Mouse (Mus musculus): ENCODE results near the gene Trim72.
A peak's percentile ranks its signal among the peaks of the same experiment; 100 is the strongest.

Trim72 gene

GRCm38 (mm10) chr7:128003688-128004087 is at the start of gene Trim72:
TSS of gene Trim72 (plus strand) at chr7:128003949.
- DNase-seq (ENCODE audit: low read depth, low spot score): no peak

DNA sequence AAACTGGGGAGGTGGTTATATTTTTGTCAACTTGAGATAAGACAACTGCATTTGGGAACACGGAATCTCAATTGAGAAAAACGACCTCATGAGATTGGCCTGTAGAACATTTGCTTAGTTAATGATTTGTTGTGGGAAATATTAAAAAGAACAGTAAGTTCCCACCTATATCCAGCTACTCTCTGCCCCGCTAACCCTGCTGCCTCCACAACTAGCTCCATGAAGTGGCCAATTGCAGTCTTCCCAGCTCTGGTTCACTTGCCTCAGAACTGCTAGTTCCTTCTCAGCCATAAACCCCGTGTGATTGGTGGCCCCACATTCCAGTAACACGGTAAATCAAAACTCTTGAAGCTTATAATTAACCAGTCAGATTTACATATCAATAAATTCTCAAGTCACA is 44.4 kb upstream of the Trim72 start:
- DNase-seq (ENCODE audit: low read depth, low spot score): no peak

DNA sequence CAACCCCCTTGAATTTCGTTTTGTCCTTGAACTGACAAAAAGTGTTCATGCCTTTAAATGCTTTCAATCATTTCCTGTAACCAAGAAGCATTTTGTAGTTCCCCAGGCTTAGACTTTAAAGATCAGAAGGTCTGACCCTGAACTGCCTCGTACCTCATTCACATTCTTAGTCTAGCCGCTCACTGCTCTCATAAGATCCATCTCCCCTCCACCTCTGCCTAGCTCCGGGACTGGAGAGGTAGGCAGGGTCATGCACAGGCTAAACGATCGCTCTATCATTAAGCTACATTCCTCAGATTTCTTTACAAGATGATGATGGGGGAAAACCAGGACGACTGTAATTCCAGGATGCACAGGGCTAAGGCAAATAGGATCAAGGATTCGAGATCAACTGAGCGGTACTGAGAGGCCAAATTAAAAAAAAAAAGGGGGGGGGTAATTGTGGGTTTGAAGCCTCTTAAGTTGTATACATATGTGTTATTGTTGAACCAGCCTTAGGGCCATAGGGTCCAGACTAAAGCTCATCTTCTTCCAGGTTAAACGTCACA is 37.3 kb upstream of the Trim72 start:
- DNase-seq (ENCODE audit: low read depth, low spot score): peak; percentile 30

GRCm38 (mm10) chr7:127967004-127967921 is 36.5 kb upstream of the Trim72 start, which contains the start of gene Fus:
TSS of gene Fus (plus strand) at chr7:127967457.
- peak; percentile 94 for DNase-seq (ENCODE audit: low read depth, low spot score)

GRCm38 (mm10) chr7:127967922-127968828 is 35.6 kb upstream of the Trim72 start:
- peak; percentile 76 for DNase-seq (ENCODE audit: low read depth, low spot score)

DNA sequence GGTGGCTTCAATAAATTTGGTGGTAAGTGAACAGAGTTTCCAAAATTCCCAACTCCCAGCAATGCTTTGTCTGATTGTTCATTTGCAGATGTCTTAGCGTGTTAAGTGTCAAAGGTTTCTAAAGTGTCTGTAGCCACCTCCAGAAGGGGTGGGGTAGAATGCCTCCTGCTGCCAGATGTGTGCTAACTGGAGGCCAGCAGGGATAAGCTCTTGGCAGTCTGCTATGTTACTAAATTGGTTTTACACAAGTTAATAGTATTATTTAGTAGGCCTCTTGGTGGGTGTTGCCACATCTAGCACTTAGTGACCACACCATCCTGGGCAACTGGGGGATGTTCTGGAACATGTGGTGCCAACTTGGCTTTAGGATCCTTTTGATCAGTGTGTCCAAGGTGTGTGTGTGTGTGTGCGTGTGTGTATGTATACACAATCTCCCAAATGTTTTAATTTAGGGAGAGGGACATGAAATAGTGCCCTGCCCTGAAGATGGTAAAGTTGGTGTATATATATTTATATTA is 29.3 kb upstream of the Trim72 start:
- DNase-seq (ENCODE audit: low read depth, low spot score): no peak

GRCm38 (mm10) chr7:127978856-127979255 is 24.9 kb upstream of the Trim72 start:
- DNase-seq (ENCODE audit: low read depth, low spot score): no peak

GRCm38 (mm10) chr7:127980606-127981005 is 23.1 kb upstream of the Trim72 start:
- DNase-seq (ENCODE audit: low read depth, low spot score): no peak

DNA sequence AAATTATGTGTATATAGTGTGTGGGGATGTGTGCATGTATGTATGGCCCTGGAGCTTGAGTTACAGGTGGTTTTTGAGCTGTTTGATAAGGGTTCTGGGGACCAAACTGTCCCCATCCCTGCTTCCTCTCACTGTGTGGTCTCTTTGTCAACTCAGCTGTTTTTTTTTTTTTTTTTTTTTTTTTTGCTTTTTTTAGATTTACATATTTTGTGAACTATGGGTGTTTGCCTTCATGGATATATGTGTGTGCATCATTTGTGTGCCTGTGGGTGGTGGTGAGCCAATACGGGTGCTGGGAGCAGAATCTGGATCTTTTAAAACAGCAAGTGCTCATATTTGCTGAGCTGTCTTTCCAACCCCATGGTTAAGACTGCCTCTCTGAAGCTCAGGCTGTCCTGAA is 14.8 kb upstream of the Trim72 start:
- no peak for DNase-seq (ENCODE audit: low read depth, low spot score)

DNA sequence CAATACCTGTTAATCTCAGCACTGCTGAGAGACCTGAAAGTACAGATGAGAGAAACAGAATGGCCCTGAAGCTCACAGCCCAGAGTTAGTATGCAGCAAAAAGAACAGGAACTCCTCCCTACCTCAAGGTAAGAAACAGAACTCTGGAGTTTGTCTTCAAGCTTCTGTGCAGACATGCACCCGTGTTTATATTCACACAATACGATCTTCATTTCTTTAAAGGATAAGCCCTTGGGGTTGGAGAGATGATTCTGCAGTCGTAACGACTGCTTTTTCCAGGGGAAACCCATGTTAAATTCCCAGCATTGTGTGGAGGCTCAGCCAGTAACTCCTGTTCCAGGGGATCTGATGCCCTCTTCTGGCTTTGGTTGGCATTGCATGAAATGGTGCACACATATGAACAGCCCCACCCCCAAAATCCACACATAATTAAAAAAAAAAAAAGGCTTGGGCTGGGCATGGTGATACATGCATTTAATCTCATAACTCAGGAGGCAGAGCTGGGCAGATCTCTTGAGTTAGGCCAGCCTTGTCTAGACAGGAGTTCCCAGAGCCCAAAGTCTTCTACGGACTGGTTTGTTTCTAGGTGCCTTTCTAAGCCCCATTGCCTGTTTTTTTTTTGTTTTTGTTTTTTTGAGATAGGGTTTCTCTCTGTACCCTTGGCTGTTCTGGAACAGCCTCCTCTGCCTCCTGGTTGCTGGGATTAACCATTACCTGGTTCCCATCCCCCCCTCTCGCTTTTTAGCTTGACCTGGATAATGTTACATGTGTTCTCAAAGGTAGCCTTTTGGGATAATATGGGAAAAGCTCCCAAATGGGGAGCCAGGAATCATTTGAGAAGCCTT is 11.9 kb upstream of the Trim72 start:
- peak; percentile 81 for DNase-seq (ENCODE audit: low read depth, low spot score)

- no peak for DNase-seq (ENCODE audit: low read depth, low spot score)
Measured at GRCm38 (mm10) chr7:127992488-127993340, 11.0 kb upstream of the Trim72 start.

GRCm38 (mm10) chr7:127993341-127993977 is 10.3 kb upstream of the Trim72 start, which contains the start of gene Pycard:
TSS of gene Pycard (minus strand) at chr7:127993867.
- no peak for DNase-seq (ENCODE audit: low read depth, low spot score)

DNA sequence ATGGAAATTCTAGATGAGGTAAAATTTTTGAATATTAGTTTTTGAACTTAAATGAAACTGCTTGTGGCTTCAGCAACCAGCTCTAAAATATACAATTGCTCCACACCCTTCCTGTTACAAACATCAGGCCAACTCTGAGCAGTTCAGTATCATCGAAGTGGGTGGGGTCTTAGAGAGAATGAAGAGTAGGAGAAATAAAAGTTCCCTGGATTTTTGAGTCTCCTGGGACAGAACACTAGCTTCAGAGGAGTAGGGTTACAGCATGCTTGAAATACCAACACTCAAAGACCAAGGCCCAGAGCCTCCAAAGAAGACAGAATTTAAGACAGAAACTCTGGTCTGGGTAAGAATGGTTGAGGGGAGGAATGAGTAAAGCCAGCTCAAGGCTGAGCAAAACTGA is 4.3 kb upstream of the Trim72 start:
- no peak for DNase-seq (ENCODE audit: low read depth, low spot score)

- DNase-seq (ENCODE audit: low read depth, low spot score): no peak
Measured at GRCm38 (mm10) chr7:128000068-128000950, 3.4 kb upstream of the Trim72 start.

DNA sequence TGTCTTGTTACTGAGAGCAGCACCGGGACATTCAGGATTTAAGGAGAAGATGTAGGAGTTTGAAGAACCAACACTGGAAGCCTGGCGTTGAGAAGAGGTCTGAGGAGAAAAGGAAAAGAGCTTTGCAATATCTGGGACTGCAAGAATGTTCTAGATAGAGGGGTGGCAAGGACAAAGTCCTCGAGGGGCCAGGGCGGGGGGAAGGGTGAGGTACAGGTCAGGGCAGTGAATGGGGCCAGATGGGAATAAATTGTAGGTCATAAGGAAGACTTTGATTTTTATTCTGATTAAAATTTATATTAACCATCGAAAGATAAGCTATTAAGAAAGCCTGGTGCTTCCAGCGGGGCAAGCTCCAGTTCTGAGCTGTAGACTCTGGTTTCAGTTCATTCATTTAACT is 651 bp upstream of the Trim72 start:
- no peak for DNase-seq (ENCODE audit: low read depth, low spot score)

- no peak for DNase-seq (ENCODE audit: low read depth, low spot score)
Measured at GRCm38 (mm10) chr7:128004150-128004486, 369 bp downstream of the Trim72 start.

- peak; percentile 59 for DNase-seq (ENCODE audit: low read depth, low spot score)
Measured at GRCm38 (mm10) chr7:128004487-128005362, 976 bp downstream of the Trim72 start.
